Mouse (Mus musculus): ENCODE measurements around the gene Zmynd10.

Gene Zmynd10

GRCm38 (mm10) chr9:107541005-107541404 is 6.1 kb upstream of the Zmynd10 start:
- DNase-seq: no peak

DNA sequence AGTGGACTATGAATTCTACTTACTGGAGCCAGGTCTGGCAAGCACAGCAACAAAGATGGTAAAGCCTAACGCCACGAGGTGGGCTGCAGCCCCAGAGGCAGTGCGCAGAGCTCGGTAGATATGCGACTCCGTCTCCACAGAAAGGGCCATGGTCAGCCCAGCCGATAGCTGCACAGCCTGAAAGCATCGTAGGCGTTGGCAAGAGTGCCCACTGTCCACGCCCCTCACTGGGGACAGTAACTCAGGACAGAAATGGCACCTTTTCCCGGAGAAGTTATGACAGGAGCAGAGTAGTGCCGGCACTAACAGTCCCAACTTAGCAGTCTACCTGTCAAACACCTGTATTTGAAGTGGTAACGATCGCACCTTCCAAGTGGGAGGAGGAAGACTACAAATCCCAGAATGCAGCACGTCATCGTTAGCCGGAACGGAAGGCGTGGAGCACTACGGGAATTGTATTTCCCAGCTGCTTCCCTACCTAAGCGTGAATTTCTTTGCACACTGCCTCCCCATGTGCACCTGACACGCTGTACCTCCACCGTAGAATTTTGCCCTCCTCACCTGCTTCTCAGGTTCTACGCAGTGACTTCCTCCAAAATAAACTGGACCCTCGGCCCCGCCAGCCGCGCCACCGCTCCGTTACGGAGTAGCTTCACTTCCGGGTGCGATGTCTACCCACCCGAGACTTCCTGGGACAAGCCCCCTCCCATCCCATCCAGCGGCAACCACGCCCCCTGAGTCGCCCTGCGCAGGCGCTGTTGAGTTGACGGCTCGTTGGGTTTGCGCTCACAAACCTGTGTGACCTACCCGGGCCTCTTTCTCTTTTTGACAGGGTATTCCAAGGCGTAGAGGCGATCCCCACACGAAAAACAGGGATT is 5.4 kb upstream of the Zmynd10 start, which contains the start of the genes Cyb561d2 and Nprl2:
Gene Cyb561d2 (minus strand): TSS at position 720 of the 878 bp plus-strand sequence.
Gene Nprl2 (plus strand): TSS at position 753 of the 878 bp plus-strand sequence.
- peak; percentile 94 for DNase-seq

DNA sequence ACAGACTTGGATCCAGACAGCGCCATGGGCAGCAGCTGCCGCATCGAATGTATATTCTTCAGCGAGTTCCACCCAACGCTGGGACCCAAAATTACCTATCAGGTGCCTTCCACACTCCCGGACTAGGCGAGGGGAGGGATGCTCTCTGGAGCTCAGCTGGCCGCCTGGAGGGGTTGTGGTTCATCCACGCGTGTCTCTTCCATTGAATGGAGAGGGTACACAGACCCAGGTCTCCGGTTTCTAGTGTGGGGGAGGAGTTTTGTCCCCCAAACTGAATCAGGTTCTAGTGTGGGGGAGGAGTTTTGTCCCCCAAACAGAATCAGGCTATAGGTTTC is 4.8 kb upstream of the Zmynd10 start:
- no peak for DNase-seq

DNA sequence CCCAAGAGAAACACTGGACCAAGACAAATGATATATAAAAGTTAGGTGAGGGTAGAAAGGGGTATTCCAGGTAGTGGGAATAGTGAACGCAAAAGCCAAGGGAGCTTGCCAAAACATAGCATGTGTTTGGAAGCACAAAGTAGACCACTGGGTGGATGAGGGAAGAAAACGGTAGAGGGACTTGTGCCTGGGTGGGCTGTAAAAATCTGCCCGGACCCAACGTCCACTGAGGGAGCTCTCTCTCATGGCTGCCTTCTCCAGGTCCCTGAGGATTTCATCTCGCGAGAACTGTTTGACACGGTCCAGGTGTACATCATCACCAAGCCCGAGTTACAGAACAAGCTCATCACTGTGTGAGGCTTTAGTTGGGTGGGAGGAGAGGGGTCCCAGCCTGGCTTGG is 4.4 kb upstream of the Zmynd10 start:
- DNase-seq: peak; percentile 8

DNA sequence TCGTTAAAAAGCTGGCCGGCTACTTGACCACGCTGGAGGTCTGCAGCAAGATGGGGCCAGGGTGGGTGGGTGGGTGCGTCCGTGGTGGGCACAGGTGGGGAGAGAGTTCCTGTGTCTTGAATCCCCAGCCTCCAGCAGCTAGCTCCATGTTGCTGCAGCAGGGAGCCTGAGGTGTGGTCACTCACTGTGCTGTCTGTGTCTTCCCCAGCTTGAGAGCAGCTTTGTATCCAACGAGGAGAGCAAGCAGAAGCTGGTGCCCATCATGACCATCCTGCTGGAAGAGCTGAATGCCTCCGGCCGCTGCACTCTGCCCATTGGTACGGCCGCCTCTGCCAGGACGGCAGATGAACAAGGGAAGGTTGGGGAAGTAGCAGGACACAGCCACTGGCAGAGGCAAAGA is 3.8 kb upstream of the Zmynd10 start:
- peak; percentile 8 for DNase-seq

DNA sequence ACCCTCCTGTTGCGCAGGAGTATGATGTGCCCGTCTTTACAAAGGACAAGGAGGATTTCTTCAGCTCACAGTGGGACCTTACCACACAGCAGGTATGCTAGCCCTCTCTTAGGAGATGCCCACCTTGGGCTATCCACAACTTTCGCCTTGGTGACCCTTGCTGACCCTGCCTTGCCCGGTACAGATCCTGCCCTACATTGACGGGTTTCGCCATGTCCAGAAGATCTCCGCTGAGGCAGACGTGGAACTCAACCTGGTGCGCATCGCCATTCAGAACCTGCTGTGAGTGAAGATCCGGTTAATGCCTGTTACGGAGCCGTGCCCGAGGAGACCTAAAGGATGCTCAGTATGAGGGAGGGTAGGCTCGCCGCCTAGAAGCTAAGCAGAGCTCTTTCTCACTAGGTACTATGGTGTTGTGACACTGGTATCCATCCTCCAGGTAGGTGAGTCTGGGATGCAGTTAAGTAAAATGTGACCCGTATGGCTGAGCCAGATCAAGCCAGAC is 2.9 kb upstream of the Zmynd10 start:
- DNase-seq: no peak

- DNase-seq: no peak
Measured at GRCm38 (mm10) chr9:107544729-107545128, 2.4 kb upstream of the Zmynd10 start.

DNA sequence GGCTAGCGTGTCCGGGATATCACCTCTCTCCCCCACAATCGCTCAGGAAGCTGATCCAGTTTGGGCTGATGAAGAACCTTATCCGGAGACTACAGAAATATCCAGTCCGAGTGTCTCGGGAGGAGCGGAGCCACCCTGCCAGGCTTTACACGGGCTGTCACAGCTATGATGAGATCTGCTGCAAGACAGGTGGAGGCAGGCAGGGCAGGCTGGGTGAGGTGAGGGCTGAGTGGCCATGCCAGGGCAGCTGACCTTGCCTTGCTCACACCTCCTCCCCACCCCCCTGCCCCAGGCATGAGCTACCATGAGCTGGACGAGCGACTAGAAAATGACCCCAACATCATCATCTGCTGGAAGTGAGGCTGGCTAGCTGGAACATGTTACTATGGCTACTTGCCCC is 1.9 kb upstream of the Zmynd10 start:
- DNase-seq: no peak

GRCm38 (mm10) chr9:107545602-107546001 is 1.5 kb upstream of the Zmynd10 start:
- DNase-seq: no peak

GRCm38 (mm10) chr9:107547957-107548356 is 859 bp downstream of the Zmynd10 start:
- no peak for DNase-seq

- DNase-seq: no peak
Measured at GRCm38 (mm10) chr9:107548820-107549219, 1.7 kb downstream of the Zmynd10 start.

DNA sequence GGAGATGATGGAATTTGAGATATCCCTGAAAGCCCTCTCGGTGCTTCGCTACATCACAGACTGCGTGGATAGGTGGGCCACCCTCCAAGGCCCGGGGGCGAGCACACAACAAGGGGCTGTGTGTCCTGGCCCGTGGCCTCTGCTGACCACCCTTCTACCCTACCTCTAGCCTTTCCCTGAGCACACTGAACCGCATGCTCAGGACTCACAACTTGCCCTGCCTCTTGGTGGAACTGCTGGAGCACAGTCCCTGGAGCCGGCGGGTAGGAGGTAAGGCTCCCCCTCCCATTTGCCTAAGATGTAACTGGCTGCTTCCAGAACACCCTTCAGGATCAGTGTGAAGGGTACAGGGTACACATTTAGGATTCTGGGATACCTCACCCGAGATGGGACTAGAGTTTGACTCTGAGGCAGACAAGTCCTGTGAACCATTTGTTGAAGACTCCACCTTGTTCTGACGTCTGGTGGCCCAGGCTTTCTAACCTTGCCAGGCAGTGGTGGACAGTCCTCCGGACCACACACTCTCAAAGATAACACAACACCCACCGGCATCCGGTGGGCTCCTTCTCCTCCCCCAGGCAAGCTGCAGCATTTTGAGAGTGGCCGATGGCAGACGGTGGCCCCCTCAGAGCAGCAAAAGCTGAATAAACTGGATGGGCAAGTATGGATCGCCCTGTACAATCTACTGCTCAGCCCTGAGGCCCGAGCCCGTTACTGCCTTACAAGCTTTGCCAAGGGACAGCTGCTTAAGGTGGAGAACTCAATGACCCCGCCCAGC is 2.4 kb downstream of the Zmynd10 start:
- DNase-seq: no peak

DNA sequence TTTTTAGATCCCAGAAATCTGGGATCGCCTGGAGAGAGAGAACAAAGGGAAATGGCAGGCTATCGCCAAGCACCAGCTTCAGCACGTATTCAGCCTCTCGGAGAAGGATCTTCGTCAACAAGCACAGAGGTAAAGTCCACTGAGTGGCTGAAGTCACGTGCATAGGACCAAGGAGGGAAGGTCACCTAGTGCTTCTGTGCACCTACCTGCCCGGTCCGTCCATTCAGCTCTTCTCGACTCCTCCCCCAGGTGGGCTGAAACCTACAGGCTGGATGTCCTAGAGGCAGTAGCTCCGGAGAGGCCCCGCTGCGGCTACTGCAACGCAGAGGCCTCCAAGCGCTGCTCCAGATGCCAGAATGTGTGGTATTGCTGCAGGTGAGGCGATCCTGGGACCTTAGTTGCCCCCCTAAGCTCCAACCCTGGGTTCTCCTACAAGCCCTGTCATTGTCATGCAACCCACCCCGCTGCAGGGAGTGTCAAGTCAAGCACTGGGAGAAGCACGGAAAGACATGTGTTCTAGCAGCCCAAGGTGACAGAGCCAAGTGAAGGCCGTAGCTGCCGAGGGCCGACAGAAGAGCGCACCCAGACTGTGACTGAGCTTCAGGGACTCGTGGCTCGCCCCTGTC is 3.5 kb downstream of the Zmynd10 start:
- no peak for DNase-seq

- no peak for DNase-seq
Measured at GRCm38 (mm10) chr9:107551117-107551889, 4.2 kb downstream of the Zmynd10 start, which contains the start of gene Rassf1. Gene Rassf1 (plus strand): TSS chr9:107551555.

GRCm38 (mm10) chr9:107551890-107552355 is 4.8 kb downstream of the Zmynd10 start:
- DNase-seq: no peak

GRCm38 (mm10) chr9:107552690-107553393 is 5.7 kb downstream of the Zmynd10 start:
- DNase-seq: no peak

- DNase-seq: no peak
Measured at GRCm38 (mm10) chr9:107553541-107554318, 6.6 kb downstream of the Zmynd10 start.

DNA sequence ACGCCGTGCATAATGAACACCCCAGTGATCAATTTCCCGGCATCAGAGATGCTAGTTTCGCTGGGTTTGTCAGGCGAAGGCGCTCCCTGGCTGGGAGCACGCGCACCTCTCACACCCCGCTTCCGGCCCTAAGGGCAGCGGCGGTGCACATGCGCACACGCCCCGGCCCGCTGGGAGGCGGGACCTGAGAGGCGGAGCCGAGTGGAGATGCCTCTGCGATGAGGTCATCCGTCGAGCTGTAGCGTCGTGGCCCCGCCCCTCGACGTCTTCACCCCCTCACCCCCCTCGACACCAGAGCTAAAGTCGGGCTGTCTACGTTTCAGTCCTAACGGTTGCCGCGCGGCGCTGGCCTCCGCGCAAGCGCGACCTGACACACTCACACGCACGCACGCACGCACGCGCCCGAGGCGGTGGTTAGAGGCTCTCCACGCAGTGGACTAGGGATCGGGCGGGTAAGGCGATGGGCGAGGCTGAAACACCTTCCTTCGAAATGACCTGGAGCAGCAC is 7.3 kb downstream of the Zmynd10 start:
- peak; percentile 97 for DNase-seq

- no peak for DNase-seq
Measured at GRCm38 (mm10) chr9:107555031-107555457, 7.9 kb downstream of the Zmynd10 start.

DNA sequence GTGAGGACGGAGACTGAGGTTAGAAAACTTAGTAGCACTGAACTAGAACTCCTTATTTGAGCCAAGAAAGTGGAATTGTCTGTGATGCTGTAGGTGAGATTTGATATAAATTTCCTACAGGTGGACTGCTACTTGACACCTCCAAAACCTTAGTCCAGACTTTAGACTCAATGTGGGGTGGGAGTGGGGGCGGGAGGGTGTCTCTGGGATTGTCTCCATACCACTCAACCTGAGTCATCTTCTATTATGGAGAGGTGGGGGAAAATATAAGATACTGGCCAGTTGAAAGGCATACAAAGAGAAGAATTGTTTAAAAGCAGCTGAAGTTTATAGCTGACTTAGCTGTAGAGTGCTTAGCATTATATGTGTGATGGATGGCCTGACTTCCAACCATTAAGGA is 8.6 kb downstream of the Zmynd10 start:
- no peak for DNase-seq

GRCm38 (mm10) chr9:107556346-107556745 is 9.2 kb downstream of the Zmynd10 start:
- no peak for DNase-seq

Measured in layer of hippocampus, adult 9-11 months (tissue).